Mouse (Mus musculus) lung, embryonic 14.5 days (tissue): Measurements from ENCODE around the gene Nek9. TPM values are rescaled to one million over a fixed set of nuclear protein-coding genes. Genes with fewer than 3 reads are reported as not detected.

Experiments
- ATAC-seq: fragments of 200-750 bp; cut with Nextera tagmentation; 2 replicates; pipeline ENCODE4 v1.8.0; 2017; ENCODE audit warnings: mild to moderate bottlenecking, moderate TSS enrichment, moderate library complexity; ENCODE audit not compliant: insufficient read depth
- DNase-seq: peaks from one replicate; pipeline ENCODE4 v3.0.0-alpha.2; 2015
- H3K27ac ChIP-seq: fragments of 300-500 bp; sonication (generic); 2 replicates; pipeline ENCODE4 v1.5.1; 2014; ENCODE audit warnings: low read depth, mild to moderate bottlenecking, moderate library complexity
- H3K27me3 ChIP-seq: fragments of 300-500 bp; sonication (generic); 2 replicates; pipeline ENCODE4 v1.6.1; 2014; ENCODE audit warnings: low read length, control low read depth; ENCODE audit not compliant: insufficient read depth
- H3K36me3 ChIP-seq: fragments of 300-500 bp; sonication (generic); 2 replicates; pipeline ENCODE4 v1.6.1; 2014; ENCODE audit warnings: control low read depth; ENCODE audit not compliant: insufficient read depth
- H3K4me1 ChIP-seq: fragments of 300-500 bp; sonication (generic); 2 replicates; pipeline ENCODE4 v1.6.1; 2014; ENCODE audit warnings: antibody characterized with exemption, control low read depth; ENCODE audit not compliant: insufficient read depth
- H3K4me2 ChIP-seq: fragments of 300-500 bp; sonication (generic); 2 replicates; pipeline ENCODE4 v1.6.1; 2014; ENCODE audit warnings: mild to moderate bottlenecking
- H3K4me3 ChIP-seq: fragments of 300-500 bp; sonication (generic); 2 replicates; pipeline ENCODE4 v1.5.1; 2014; ENCODE audit warnings: low read depth, low read length
- H3K9ac ChIP-seq: fragments of 300-500 bp; sonication (generic); 2 replicates; pipeline ENCODE4 v1.6.1; 2014
- H3K9me3 ChIP-seq: fragments of 300-500 bp; sonication (generic); 2 replicates; pipeline ENCODE4 v1.6.1; 2016; ENCODE audit warnings: low read depth, low read length, control low read depth
- CTCF ChIP-seq: IDR thresholded peaks from 2 replicates; pipeline ENCODE4 v1.5.1; 2016; ENCODE audit warnings: antibody characterized with exemption, low read depth
- WGBS: fragments of 180-500 bp; shearing (Covaris S2); extraction: QIAGEN DNeasy Blood & Tissue Kit; methylation state at CpG from one replicate; pipeline ENCODE4 v1.1.7; 2014; 5-methylcytosine and 5-hydroxymethylcytosine counted together
- polyA plus RNA-seq: library from polyadenylated mRNA; unstranded; fragments of >200 nt; fragmentation: Nextera tagmentation; extraction: Ambion mirVana; gene quantifications from 2 replicates; pipeline ENCODE4 v1.2.1, GENCODE M21; 2014

Gene Nek9
- polyA plus RNA-seq, 1 experiment from 2014 or later, result 18.2 TPM

GRCm38 (mm10) chr12:85290633-85291032 is 48.5 kb downstream of the Nek9 start:
- Histone ChIP-seq H3K4me3 (no peak overlapping the region), H3K4me1 (0 out of 2 replicates have a peak, but pooled peaks cover 7% of the 10 kb centered on the region), H3K27me3 (no peaks in the 10 kb centered on the region), H3K4me2 (no peak overlapping the region), H3K27ac (no peak overlapping the region), H3K9ac (no peak overlapping the region), H3K36me3 (no peaks in the 10 kb centered on the region), H3K9me3 (peaks cover 11% of the 10 kb centered on the region; the same call in 1 of the 2 replicates)
- WGBS, result 79% methylated on average over 10 of the region's 10 CpGs
- DNase-seq, result no peak
- ATAC-seq, result no peak
- TF ChIP-seq CTCF, result no peak

DNA sequence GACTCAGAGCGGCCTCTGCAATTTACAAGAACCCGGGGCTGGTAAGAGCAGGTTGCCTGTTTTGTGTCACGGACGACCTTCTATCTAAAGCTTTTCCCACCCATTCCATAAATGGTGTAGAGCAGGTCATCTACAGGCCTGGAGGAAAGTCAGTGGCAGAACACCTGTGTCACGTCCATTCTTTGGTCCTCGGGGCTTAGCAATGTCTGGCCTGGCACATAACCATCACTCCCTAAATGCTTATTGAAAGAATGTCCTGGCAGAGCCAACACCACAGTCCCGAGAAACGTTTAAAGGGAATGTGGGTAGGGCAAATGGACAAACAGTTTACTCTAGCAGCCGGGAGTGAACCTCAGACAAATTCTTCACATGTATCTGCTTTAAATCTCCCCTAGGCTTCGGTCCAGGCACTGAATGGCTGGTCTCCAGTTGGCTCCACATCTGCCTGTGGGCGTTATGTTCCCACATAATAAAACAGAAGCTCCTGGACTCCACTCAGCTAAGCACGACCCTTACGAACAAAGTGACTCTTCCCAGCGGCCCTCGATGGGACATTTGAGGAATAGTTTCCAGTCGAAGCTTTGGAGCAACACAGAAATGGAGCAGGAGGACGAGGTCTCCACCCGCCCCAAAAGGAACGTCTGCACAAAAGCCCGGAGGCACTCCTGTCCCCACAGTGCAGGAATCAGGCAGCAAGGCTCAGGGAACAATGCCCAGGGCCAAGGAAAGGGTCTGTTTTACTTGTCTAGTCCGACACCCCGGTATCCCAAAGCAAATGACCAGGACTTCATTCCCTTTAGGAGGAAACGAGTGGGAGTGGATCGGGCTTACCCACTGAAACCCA is 49.8 kb downstream of the Nek9 start:
- H3K36me3 ChIP-seq, result no peaks in the 10 kb centered on the region
- peak; percentile 68 for DNase-seq
- no peaks in the 10 kb centered on the region for H3K27me3 ChIP-seq
- H3K9ac ChIP-seq, result no peak overlapping the region
- 0 out of 2 replicates have a peak overlapping the region, but pooled peaks have one; percentile 36 for H3K27ac ChIP-seq
- peak overlapping the region; percentile 83 for H3K4me2 ChIP-seq
- peaks cover 7% of the 10 kb centered on the region; the same call in 1 of the 2 replicates for H3K9me3 ChIP-seq
- 47% methylated on average over 24 of the region's 24 CpGs for WGBS
- H3K4me1 ChIP-seq, result 0 out of 2 replicates have a peak, but pooled peaks cover 7% of the 10 kb centered on the region
- ATAC-seq, result peak; percentile 9; the same call in 1 of the 2 replicates
- TF ChIP-seq CTCF, result no peak
- peak overlapping the region; percentile 48; the same call in 1 of the 2 replicates for H3K4me3 ChIP-seq

DNA sequence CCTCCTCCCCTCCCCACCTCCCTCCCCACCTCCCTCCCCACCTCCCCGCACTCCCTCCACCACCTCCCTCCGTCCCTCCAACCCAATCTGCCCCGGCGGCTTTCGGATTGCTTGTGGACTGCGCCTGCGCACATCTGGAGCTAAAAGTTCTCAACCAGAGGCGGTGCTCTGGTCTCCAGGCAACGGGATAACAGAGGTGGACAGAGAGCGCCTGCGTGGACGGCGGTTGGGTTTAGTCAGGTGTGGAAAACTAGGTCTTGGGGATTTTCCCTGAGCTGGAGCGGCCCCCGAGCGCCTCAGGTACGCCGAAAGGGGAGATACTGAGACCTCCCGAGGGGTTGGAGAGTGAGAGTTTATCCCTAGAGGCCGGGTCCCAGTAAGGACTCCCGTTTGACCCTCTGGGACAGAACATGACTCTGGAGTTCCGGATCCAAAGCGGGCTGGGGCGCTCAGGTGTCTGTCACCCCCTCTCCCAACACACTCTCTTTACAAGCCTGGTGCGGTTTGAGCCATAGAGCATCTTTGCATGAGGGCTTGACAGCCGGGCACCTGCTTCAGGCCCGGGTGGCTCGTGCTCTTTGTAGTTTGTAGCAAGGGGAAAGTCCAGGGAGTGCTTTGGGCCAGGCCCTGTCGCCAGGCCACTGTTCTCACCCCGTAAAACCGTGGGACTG is 50.5 kb downstream of the Nek9 start, which contains the start of gene Zc2hc1c:
TSS of gene Zc2hc1c (plus strand) at position 106 of the 671 bp plus-strand sequence.
- Histone ChIP-seq H3K4me3 (peak within 1 kb of the TSS; percentile 48), H3K27ac (peak within 1 kb of the TSS; percentile 58), H3K27me3 (no peaks in the 10 kb centered on the region), H3K9ac (peak within 1 kb of the TSS; percentile 64), H3K9me3 (no peaks in the 10 kb centered on the region; the same call in 1 of the 2 replicates), H3K36me3 (no peaks in the 10 kb centered on the region), H3K4me1 (0 out of 2 replicates have a peak, but pooled peaks cover 7% of the 10 kb centered on the region), H3K4me2 (peak within 1 kb of the TSS; percentile 83)
- TF ChIP-seq CTCF, result no peak
- DNase-seq (peak; percentile 95), ATAC-seq (peak; percentile 89)
- WGBS, result 3% methylated on average over 31 of the region's 31 CpGs

DNA sequence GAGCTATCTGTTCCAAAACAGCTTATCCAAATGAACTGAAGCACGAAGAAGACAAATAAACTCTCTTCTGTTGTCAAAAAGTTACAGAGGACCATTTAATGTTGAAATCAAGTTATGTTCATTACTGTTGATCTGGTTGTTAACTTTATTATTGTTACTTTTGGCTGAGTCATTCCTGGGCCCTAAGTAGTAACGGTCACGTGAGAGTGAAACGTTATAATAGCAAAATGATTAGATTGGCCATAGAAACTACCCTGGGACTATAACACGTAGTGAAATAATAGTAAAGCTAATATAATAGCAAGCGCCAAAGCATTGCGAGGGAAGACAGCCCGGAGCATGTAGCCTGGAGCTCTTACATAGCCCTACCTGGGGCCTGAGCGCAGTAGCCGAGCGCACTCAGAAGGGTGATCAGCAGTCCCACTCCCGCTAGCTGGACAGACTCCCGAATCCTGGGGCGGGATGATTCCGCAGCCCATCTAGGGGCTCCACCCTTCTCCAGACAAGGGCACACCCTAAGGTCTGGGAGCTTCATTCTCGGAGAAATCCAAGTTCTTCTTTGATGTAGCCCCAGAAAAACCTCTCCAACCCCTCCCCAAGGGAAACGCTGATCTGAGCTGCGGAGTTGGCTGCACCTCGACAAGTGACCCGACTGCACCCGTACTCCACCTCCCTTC is 51.2 kb downstream of the Nek9 start, which contains the start of gene Acyp1:
TSS of gene Acyp1 (minus strand) at position 630 of the 677 bp plus-strand sequence.
- peak within 1 kb of the TSS; percentile 58 for H3K27ac ChIP-seq
- ATAC-seq, result peak; percentile 77

DNA sequence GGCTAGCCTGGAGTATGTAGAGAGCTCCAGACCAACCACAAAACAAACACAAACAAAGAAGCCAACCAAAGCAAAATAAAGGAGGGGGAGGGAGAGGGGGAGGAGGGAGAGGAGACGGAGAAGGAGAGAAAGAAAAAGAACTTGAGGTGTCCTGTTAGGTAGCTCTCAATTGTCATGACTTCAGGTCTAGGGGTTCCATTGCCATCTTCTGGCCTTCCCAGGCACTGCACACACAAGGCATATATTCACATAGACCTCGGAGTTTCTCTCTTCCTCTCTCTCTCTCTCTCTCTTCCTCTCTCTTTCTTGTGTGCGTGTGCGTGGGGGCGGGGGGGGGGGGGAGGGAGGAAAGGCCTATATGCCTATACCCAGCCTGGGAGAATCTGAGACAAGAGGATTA is 52.2 kb downstream of the Nek9 start:
- Histone ChIP-seq H3K4me3 (no peak overlapping the region), H3K36me3 (no peaks in the 10 kb centered on the region), H3K9ac (no peak overlapping the region), H3K4me1 (0 out of 2 replicates have a peak, but pooled peaks cover 7% of the 10 kb centered on the region), H3K27me3 (no peaks in the 10 kb centered on the region), H3K27ac (no peak overlapping the region), H3K9me3 (no peaks in the 10 kb centered on the region), H3K4me2 (no peak overlapping the region)
- peak; percentile 62 for TF ChIP-seq CTCF
- 24% methylated on average over 3 of the region's 5 CpGs for WGBS
- DNase-seq (peak; percentile 60), ATAC-seq (no peak)

More for the DNA sequence above, 51.2 kb downstream of the Nek9 start, which contains the start of gene Acyp1:
- H3K9ac ChIP-seq, result peak within 1 kb of the TSS; percentile 64
- DNase-seq, result peak; percentile 56
- peak within 1 kb of the TSS; percentile 48 for H3K4me3 ChIP-seq
- no peaks in the 10 kb centered on the region for H3K27me3 ChIP-seq
- H3K9me3 ChIP-seq, result no peaks in the 10 kb centered on the region
- peak within 1 kb of the TSS; percentile 83 for H3K4me2 ChIP-seq
- WGBS, result 7% methylated on average over 21 of the region's 21 CpGs
- no peaks in the 10 kb centered on the region for H3K36me3 ChIP-seq
- TF ChIP-seq CTCF, result no peak
- 0 out of 2 replicates have a peak, but pooled peaks cover 7% of the 10 kb centered on the region for H3K4me1 ChIP-seq

GRCm38 (mm10) chr12:85284996-85285395 is 54.2 kb downstream of the Nek9 start:
- WGBS, result 82% methylated on average over 4 of the region's 4 CpGs
- H3K4me2 ChIP-seq, result no peak overlapping the region
- H3K9me3 ChIP-seq, result no peaks in the 10 kb centered on the region
- no peak for TF ChIP-seq CTCF
- no peaks in the 10 kb centered on the region for H3K36me3 ChIP-seq
- DNase-seq, result no peak
- no peak overlapping the region for H3K4me3 ChIP-seq
- no peak for ATAC-seq
- H3K4me1 ChIP-seq, result 0 out of 2 replicates have a peak, but pooled peaks cover 7% of the 10 kb centered on the region
- H3K9ac ChIP-seq, result no peak overlapping the region
- H3K27ac ChIP-seq, result no peak overlapping the region
- no peaks in the 10 kb centered on the region for H3K27me3 ChIP-seq
